Mouse (Mus musculus) olfactory bulb, adult 2 months (tissue): ENCODE results near the gene Zfr.
"Not testable (repeated sequence)": the region's sequence is repeated elsewhere in the genome, so short reads cannot be mapped to it uniquely, and the experiment has no call there.

Experiments used
- CTCF ChIP-seq: fragments of 200-500 bp; IDR thresholded peaks from 2 replicates; pipeline ENCODE4 v1.5.1; 2012; ENCODE audit warnings: low read depth, mild to moderate bottlenecking, low read length, moderate library complexity; ENCODE audit not compliant: insufficient read depth
- POLR2A ChIP-seq: fragments of 200-500 bp; IDR thresholded peaks from 2 replicates; pipeline ENCODE4 v1.6.1; 2012; ENCODE audit warnings: mild to moderate bottlenecking, low read depth, low read length, moderate library complexity; ENCODE audit not compliant: insufficient read depth

GRCm38 (mm10) chr15:12217332-12217731 is 99.7 kb downstream of the Zfr start:
- TF ChIP-seq CTCF, POLR2A: not testable (repeated sequence)
